Mouse (Mus musculus): ENCODE data around the gene Gprc5a.

- no peak for TF ChIP-seq TAL1 (IDR thresholded peaks at IDR 0.05; ENCODE audit: low read length)
- TF ChIP-seq GATA1 (IDR thresholded peaks at IDR 0.05; ENCODE audit: low read length): no peak
Observed at GRCm38 (mm10) chr6:135112411-135113113, 47.1 kb downstream of the Gprc5a start.
